Mouse (Mus musculus): ENCODE measurements around the gene Insl5.

- TF ChIP-seq CTCF (IDR thresholded peaks at IDR 0.05; ENCODE audit: low read depth), result no peak
- no peak for TF ChIP-seq EP300 (IDR thresholded peaks at IDR 0.05; ENCODE audit: low read depth)
These were observed 44.9 kb downstream of the Insl5 start for GRCm38 (mm10) chr4:102981709-102982108.

Measured in liver, embryonic 14.5 days (tissue).